Mouse (Mus musculus): ENCODE measurements at regions not wholly inside any gene's neighbourhood (a gene's known extent, or its start where the extent isn't known, plus 50 kb on each side); places are given as distances from the start of the nearest gene placed in this dataset.

DNA sequence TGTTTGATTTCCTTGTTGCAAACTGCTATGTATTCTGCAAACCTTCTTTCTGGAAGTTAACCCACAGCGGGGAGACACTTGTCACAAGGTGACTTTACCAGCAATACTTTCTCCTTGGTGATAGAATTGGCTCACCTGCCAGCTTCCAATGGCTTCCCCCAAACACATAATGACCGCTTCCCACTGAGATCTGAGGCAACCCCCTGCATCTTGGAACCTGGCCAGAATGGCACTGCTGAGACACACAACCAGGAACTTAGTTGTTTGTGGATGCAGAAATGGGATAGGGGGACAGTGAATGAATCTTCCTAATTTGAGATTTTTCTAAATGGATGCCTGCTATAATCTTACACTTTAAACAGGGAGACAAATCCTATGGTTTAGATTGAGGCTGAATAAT, 224.3 kb upstream of the Dph6 start:
- no peak for ATAC-seq (ENCODE audit: extremely low read depth, insufficient number of reproducible peaks, low FRiP score, poor library complexity, severe bottlenecking)
- TF ChIP-seq TAL1 (conservative IDR thresholded peaks at IDR 0.05; ENCODE audit: low read depth, low read length) (no peak), CTCF (IDR thresholded peaks at IDR 0.05; ENCODE audit: low read depth, low read length) (no peak), GATA1 (IDR thresholded peaks at IDR 0.05; ENCODE audit: borderline replicate concordance, low read length) (no peak), GATA2 (IDR thresholded peaks at IDR 0.05; ENCODE audit: borderline replicate concordance, low read depth, low read length) (no peak), POLR2AphosphoS5 (IDR thresholded peaks at IDR 0.05; ENCODE audit: insufficient replicate concordance, low read depth, low read length) (no peak)
- H3K27me3 ChIP-seq (ENCODE audit: insufficient read depth, low read length) = no peaks in the 10 kb centered on the region
- H3K9me3 ChIP-seq (replicated peaks) = no peaks in the 10 kb centered on the region
- H3K36me3 ChIP-seq (replicated peaks) = no peaks in the 10 kb centered on the region
- no peak for DNase-seq (ENCODE audit: low spot score)
- H3K4me3 ChIP-seq (ENCODE audit: low read depth, low read length) = no peak overlapping the region
- H3K4me1 ChIP-seq (ENCODE audit: insufficient read depth, low read depth, low read length) = no peaks in the 10 kb centered on the region

DNA sequence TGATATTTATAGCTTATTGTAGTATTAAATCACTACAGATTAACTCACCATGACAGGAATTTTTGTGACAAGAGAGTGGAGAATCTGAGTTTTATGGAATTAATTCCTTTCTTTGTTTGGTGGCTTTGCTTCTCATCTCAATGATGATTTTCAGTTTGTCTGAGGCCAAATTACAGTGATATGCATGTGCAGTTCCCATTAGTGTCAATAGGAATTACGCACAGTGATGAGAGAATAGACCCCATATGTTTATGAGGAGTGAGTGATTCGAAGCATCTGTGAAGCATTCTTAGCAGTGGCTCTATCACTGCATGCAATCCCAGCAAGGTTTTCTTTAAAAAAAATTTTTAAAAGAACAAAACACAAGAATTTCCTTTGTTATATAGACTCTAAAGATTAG, 225.0 kb upstream of the Dph6 start:
- ATAC-seq (ENCODE audit: extremely low read depth, insufficient number of reproducible peaks, low FRiP score, poor library complexity, severe bottlenecking) (no peak), DNase-seq (ENCODE audit: low spot score) (no peak)
- Histone ChIP-seq H3K4me3 (ENCODE audit: low read depth, low read length) (no peak overlapping the region), H3K27me3 (ENCODE audit: insufficient read depth, low read length) (no peaks in the 10 kb centered on the region), H3K9me3 (replicated peaks) (no peaks in the 10 kb centered on the region), H3K36me3 (replicated peaks) (no peaks in the 10 kb centered on the region), H3K4me1 (ENCODE audit: insufficient read depth, low read depth, low read length) (no peaks in the 10 kb centered on the region)
- TF ChIP-seq CTCF (IDR thresholded peaks at IDR 0.05; ENCODE audit: low read depth, low read length) = no peak
- no peak for TF ChIP-seq GATA2 (IDR thresholded peaks at IDR 0.05; ENCODE audit: borderline replicate concordance, low read depth, low read length)
- no peak for TF ChIP-seq TAL1 (conservative IDR thresholded peaks at IDR 0.05; ENCODE audit: low read depth, low read length)
- no peak for TF ChIP-seq POLR2AphosphoS5 (IDR thresholded peaks at IDR 0.05; ENCODE audit: insufficient replicate concordance, low read depth, low read length)
- no peak for TF ChIP-seq GATA1 (IDR thresholded peaks at IDR 0.05; ENCODE audit: borderline replicate concordance, low read length)

DNA sequence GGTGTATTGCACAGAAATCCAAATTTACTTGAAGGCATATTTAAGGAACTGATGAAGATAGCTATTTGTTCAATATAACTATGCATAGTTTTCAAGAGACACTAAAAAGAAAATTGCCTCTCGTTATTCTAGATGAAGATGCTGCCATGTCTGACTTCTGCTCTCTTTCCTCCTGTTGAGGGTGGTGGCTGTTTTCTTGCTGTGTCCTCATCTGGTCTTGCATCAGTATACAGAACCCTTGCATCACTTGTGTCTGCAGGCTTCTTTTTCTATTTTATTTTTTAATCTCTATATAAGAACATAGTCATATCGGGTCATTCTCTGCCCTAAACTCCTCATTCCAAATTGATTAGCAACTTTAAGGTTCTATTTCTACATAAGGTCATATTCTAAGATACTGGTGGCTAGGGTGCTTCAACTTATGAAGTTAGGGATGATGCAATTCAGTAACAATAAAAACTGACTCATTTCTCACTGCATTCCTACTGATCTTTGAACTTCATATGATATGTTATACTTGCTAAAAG, 231.0 kb upstream of the Dph6 start:
- Histone ChIP-seq H3K9me3 (replicated peaks) (no peaks in the 10 kb centered on the region), H3K27me3 (ENCODE audit: insufficient read depth, low read length) (no peaks in the 10 kb centered on the region), H3K36me3 (replicated peaks) (no peaks in the 10 kb centered on the region), H3K4me1 (ENCODE audit: insufficient read depth, low read depth, low read length) (no peaks in the 10 kb centered on the region), H3K4me3 (ENCODE audit: low read depth, low read length) (no peak overlapping the region)
- TF ChIP-seq GATA1 (IDR thresholded peaks at IDR 0.05; ENCODE audit: borderline replicate concordance, low read length) (no peak), TAL1 (conservative IDR thresholded peaks at IDR 0.05; ENCODE audit: low read depth, low read length) (no peak), GATA2 (IDR thresholded peaks at IDR 0.05; ENCODE audit: borderline replicate concordance, low read depth, low read length) (no peak), POLR2AphosphoS5 (IDR thresholded peaks at IDR 0.05; ENCODE audit: insufficient replicate concordance, low read depth, low read length) (no peak), CTCF (IDR thresholded peaks at IDR 0.05; ENCODE audit: low read depth, low read length) (no peak)
- ATAC-seq (ENCODE audit: extremely low read depth, insufficient number of reproducible peaks, low FRiP score, poor library complexity, severe bottlenecking) = no peak
- no peak for DNase-seq (ENCODE audit: low spot score)

DNA sequence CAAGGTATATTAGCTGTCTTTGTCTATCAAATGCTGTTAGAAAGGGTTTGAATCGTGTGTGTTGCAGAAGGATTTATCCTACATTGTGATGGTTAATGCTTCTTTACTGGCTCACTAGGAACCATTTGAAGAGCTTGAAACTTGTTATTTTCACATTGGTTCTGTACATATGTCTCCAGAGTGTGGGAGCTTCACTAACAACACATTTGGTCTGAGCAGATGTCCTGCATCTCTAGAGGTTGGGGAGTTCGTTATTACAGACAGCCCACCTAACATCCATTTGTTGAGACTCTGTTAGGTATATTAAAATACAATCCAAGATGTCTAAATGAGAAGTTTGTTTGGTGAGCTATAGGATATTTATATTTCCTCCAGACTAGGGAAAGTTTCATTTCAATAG, 244.0 kb upstream of the Dph6 start:
- Histone ChIP-seq H3K9me3 (replicated peaks) (no peaks in the 10 kb centered on the region), H3K4me3 (ENCODE audit: low read depth, low read length) (no peak overlapping the region), H3K36me3 (replicated peaks) (no peaks in the 10 kb centered on the region), H3K27me3 (ENCODE audit: insufficient read depth, low read length) (no peaks in the 10 kb centered on the region), H3K4me1 (ENCODE audit: insufficient read depth, low read depth, low read length) (no peaks in the 10 kb centered on the region)
- DNase-seq (ENCODE audit: low spot score) (no peak), ATAC-seq (ENCODE audit: extremely low read depth, insufficient number of reproducible peaks, low FRiP score, poor library complexity, severe bottlenecking) (no peak)
- TF ChIP-seq POLR2AphosphoS5 (IDR thresholded peaks at IDR 0.05; ENCODE audit: insufficient replicate concordance, low read depth, low read length) (no peak), CTCF (IDR thresholded peaks at IDR 0.05; ENCODE audit: low read depth, low read length) (no peak), GATA2 (IDR thresholded peaks at IDR 0.05; ENCODE audit: borderline replicate concordance, low read depth, low read length) (no peak), GATA1 (IDR thresholded peaks at IDR 0.05; ENCODE audit: borderline replicate concordance, low read length) (no peak), TAL1 (conservative IDR thresholded peaks at IDR 0.05; ENCODE audit: low read depth, low read length) (no peak)

DNA sequence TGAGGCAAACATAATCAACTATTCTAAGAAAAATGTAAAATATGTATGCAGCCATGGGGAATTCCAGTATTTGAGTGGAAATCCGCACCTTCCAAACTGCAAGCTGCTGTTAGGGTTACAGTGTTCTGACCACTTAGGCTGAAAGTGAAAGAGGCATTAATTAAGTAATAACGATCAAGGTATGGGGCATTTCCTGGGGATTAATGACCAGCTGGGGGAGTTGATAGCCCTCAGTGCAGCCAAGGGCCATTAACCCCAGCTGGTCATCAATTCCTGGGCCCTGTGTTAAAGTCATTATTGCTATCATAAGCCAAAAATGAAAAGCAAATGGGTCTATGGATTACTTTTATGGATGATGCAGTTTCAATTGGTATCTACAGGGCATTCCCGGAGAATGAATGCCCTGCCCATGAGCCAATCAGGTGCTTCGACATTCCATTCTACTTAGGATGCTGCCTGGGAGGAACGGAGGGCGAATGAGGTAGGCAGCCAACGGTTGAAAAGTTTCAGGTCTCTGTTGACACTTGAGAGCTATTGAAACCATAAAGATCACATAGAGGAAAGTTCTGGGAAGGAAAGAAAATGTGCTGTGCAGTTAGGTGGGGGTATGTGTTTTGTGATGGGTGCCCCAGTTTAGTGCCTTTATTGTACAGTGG, 257.2 kb upstream of the Dph6 start:
- Histone ChIP-seq H3K4me3 (ENCODE audit: low read depth, low read length) (no peak overlapping the region), H3K36me3 (replicated peaks) (no peaks in the 10 kb centered on the region), H3K4me1 (ENCODE audit: insufficient read depth, low read depth, low read length) (no peaks in the 10 kb centered on the region), H3K27me3 (ENCODE audit: insufficient read depth, low read length) (no peaks in the 10 kb centered on the region), H3K9me3 (replicated peaks) (no peaks in the 10 kb centered on the region)
- no peak for DNase-seq (ENCODE audit: low spot score)
- ATAC-seq (ENCODE audit: extremely low read depth, insufficient number of reproducible peaks, low FRiP score, poor library complexity, severe bottlenecking) = no peak
- TF ChIP-seq GATA1 (IDR thresholded peaks at IDR 0.05; ENCODE audit: borderline replicate concordance, low read length) = no peak

DNA sequence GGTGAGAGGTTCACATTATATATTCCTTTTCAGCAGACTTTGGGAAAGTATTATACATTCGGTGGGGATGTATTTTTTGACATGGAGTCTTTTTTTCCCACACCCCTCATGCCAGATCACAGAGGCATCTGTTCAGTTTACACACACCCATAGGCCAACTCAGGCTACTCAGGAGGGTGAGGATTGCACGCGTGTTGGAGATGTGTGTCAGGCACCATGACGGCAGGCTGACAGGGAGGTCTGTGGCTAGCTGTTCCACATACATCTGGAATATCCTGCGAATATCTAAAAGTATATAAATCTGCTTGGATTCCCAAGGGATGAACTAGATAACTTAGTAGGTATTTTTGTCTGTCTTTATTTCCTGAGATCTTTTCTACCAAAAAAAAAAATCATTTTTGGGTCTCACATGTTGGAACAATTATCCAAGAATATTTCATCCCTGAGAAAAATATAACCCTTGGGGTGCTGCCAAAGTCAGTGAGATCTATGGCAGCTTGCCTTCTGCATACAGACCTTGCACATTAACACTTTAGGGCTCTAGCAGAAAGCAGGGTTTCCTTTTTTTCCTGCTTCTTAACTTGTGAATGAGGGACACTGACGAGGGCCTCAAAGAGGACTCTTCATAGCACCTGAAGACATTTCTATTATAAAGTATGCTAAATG, 260.4 kb upstream of the Dph6 start:
- DNase-seq (ENCODE audit: low spot score) (no peak), ATAC-seq (ENCODE audit: extremely low read depth, insufficient number of reproducible peaks, low FRiP score, poor library complexity, severe bottlenecking) (no peak)
- Histone ChIP-seq H3K4me3 (ENCODE audit: low read depth, low read length) (no peak overlapping the region), H3K27me3 (ENCODE audit: insufficient read depth, low read length) (no peaks in the 10 kb centered on the region), H3K4me1 (ENCODE audit: insufficient read depth, low read depth, low read length) (no peaks in the 10 kb centered on the region), H3K36me3 (replicated peaks) (no peaks in the 10 kb centered on the region), H3K9me3 (replicated peaks) (no peaks in the 10 kb centered on the region)
- no peak for TF ChIP-seq GATA2 (IDR thresholded peaks at IDR 0.05; ENCODE audit: borderline replicate concordance, low read depth, low read length)
- TF ChIP-seq CTCF (IDR thresholded peaks at IDR 0.05; ENCODE audit: low read depth, low read length) = no peak
- no peak for TF ChIP-seq TAL1 (conservative IDR thresholded peaks at IDR 0.05; ENCODE audit: low read depth, low read length)
- no peak for TF ChIP-seq POLR2AphosphoS5 (IDR thresholded peaks at IDR 0.05; ENCODE audit: insufficient replicate concordance, low read depth, low read length)
- no peak for TF ChIP-seq GATA1 (IDR thresholded peaks at IDR 0.05; ENCODE audit: borderline replicate concordance, low read length)
